Mouse (Mus musculus) megakaryocyte-erythroid progenitor cell, adult 5-6 weeks (primary cell): ENCODE results near the gene Bglap2. TPM values are rescaled to one million over a fixed set of nuclear protein-coding genes. Genes with fewer than 3 reads are reported as not detected.
"Not testable (repeated sequence)": the region's sequence is repeated elsewhere in the genome, so short reads cannot be mapped to it uniquely, and the experiment has no call there.

Source experiments
- ATAC-seq: replicated peaks from 2 replicates; pipeline ENCODE4 v1.8.0; 2016; ENCODE audit warnings: mild to moderate bottlenecking, inconsistent platforms; ENCODE audit not compliant: severe bottlenecking, poor library complexity, low FRiP score, low TSS enrichment
- total RNA-seq, 2 experiments: library from RNA; stranded (forward) in 1 of 2; stranded (reverse) in 1 of 2; fragments of 200-1000, 215-1000 nt in 1 of 2; fragments of >200 nt in 1 of 2; fragmentation: Nextera tagmentation in 1 of 2; gene quantifications; 2 replicates each; pipeline ENCODE4 v1.2.3; 2014 to 2017

The Bglap2 gene
- total RNA-seq, 2 experiments from 2014 or later = not detected

DNA sequence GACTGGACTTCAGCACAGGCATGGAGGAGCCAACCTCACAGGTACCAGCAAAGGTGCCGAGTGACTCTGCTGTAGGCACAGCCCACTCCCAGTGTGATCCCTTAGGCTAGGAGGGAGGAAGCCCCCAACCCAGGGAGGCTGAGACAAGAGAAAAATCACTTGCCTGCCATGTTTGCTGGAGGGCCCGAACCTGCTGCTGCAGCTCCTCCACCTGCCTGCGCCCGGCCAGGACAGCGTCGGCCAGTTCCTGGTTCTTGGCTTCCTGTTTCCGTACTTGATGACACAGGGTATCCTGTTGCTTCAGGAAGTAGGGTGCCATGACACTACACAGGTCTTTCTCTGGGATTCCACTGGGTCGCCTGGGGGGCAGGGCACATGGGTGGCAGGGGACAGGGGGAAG is 17.2 kb upstream of the Bglap2 start:
- ATAC-seq = no peak

DNA sequence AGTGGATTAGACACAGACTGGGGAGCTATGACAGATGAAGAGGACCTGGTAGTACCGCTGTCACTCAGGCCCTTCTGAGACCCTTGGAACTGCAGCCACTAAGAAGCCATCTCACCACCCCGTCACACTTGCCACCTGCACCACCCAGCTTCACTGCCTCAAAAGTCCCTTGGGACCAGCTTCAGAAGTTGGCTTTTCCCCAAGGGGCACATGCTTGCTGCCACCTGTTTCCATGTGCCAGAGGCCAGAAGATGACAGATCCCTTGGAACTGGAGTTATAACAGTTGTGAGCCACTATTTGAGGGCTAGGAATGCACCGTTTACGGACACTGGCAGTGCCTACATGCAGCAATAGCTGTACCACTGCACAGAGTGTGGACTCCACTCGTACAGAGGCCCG is 16.8 kb upstream of the Bglap2 start:
- no peak for ATAC-seq

DNA sequence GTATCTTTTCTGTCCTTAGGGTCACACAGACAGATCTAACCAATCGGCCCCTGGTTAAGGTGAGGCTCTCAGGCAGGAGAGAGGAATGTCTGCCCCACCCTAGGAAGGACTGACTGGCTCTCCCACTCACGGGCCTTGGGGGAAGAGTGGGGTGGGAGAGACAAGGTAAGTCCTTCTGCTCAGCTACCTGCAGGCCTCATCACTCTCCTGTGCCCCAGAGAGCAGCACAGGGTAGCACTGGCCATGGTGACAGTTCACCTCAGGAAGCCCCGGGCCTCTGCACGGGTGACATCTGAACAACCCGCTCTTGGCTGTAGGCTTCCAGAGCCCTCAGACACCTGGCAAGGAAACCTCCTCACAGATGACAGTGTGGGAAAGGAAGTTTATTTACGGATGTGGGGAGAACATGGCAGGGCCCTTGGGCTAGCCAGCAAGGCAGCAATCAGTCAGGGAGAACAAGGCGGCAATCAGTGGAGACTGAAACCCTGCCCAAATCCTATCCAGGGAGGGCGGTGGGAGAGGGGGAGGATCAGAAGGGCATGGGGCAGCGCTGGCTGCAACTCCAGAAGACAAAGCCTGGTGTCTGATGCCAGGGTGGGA is 15.4 kb upstream of the Bglap2 start:
- ATAC-seq = no peak

GRCm38 (mm10) chr3:88384364-88384763 is 5.9 kb upstream of the Bglap2 start, which contains the start of gene Bglap:
TSS of gene Bglap (minus strand) at chr3:88384464.
- no peak for ATAC-seq

DNA sequence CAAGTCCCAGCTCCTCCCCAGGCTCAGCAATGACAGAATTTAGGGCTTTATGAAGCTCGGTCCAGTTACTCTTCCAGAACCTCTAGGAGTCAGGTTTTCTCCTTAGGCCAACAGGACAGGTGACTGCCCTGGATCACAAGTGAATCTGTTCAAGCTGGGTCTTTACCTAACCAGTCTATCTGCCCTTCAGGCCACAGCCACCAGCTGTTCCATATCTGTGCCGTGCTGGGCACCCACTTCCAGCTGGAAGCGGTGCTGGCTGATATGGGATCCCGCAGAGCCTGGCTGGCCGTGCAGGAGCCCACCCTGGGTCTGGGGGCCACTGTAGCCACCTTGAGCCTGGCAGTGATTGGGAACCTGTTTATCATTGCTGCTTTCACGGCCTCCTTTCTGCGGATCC is 3.9 kb upstream of the Bglap2 start:
- ATAC-seq = not testable (repeated sequence)

DNA sequence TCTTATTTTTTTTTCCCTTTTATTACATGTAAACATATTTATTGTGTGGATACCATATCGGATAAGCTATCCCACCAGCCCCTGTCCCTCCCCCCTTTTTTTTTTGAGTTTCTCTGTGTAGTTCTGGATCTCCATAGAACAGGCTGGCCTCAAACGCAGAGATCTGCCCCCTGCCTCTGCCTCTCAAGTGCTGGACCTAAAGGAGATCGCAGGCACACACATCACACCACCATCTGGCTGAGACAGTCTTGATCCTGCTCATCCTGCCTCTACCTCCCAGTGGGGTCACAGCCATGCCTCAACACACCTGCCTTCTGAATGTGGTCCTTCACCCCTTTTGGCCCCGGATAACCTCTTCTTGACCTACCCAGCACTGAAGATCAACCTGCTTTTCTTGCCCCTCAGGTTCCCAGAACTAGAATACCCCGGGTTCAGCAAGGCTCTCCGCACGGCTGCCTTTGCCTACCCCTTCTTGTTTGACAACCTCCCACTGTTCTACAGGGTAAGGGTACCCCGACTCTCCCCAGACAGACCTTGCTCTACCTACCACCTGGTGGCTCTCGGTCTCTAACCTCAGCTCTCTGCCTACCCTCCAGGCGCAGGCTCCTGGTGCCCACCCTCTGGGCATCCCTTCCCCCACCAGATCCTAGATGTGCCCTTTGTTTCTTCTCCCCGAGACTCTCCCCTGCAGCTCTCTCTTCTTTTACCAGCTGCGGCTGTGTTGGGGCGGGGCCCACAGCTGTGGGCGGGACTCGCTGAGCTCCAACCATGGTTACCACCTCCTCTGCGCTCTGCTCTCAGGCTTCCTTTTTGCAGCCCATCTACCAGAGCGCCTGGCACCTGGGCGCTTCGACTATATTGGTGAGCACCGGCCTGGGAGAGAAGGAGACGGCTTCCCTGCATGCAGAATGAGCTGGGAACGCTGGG is 3.2 kb upstream of the Bglap2 start:
- peak; percentile 86 for ATAC-seq

DNA sequence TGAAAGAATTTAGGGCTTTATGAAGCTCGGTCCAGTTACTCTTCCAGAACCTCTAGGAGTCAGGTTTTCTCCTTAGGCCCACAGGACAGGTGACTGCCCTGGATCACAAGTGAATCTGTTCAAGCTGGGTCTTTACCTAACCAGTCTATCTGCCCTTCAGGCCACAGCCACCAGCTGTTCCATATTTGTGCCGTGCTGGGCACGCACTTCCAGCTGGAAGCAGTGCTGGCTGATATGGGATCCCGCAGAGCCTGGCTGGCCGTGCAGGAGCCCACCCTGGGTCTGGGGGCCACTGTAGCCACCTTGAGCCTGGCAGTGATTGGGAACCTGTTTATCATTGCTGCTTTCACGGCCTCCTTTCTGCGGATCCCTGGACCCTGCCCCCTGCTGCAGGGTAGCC is 1.9 kb downstream of the Bglap2 start:
- not testable (repeated sequence) for ATAC-seq

- ATAC-seq = peak; percentile 92
These were observed 2.5 kb downstream of the Bglap2 start for GRCm38 (mm10) chr3:88375750-88376626.

DNA sequence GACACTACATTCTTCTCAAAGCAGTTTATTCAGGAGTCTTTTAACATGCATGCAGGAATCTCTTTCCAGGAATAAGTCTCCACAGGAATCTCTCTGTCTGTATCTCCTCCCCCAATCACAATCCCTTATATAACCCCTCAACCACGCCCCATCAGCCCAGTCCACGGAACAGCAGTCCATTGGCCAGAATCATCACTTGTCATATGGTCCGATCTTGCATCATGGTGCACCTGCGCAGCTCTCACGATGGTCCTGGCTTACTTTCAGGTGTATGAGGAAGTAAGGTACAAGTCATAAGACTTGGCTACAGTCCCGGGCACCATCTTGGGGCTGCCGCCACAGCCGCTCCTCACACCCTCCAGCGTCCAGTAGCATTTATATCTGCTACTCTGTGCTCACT is 5.9 kb downstream of the Bglap2 start, which contains the start of gene Bglap3:
TSS of gene Bglap3 (minus strand) at position 101 of the 400 bp plus-strand sequence.
- ATAC-seq = not testable (repeated sequence)

DNA sequence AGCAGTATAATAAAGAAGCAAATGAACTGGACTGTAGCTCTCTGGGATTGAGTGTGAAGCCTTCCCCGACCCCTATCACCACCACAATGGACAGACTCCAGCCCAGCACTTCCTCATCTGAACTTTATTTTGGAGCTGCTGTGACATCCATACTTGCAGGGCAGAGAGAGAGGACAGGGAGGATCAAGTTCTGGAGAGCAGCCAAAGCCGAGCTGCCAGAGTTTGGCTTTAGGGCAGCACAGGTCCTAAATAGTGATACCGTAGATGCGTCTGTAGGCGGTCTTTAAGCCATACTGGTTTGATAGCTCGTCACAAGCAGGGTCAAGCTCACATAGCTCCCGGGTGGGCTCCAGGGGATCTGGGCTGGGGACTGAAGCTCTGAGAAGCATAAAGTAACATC is 10.0 kb downstream of the Bglap2 start:
- ATAC-seq = not testable (repeated sequence)

DNA sequence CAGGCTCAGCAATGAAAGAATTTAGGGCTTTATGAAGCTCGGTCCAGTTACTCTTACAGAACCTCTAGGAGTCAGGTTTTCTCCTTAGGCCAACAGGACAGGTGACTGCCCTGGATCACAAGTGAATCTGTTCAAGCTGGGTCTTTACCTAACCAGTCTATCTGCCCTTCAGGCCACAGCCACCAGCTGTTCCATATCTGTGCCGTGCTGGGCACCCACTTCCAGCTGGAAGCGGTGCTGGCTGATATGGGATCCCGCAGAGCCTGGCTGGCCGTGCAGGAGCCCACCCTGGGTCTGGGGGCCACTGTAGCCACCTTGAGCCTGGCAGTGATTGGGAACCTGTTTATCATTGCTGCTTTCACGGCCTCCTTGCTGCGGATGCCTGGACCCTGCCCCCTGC is 11.0 kb downstream of the Bglap2 start:
- not testable (repeated sequence) for ATAC-seq

DNA sequence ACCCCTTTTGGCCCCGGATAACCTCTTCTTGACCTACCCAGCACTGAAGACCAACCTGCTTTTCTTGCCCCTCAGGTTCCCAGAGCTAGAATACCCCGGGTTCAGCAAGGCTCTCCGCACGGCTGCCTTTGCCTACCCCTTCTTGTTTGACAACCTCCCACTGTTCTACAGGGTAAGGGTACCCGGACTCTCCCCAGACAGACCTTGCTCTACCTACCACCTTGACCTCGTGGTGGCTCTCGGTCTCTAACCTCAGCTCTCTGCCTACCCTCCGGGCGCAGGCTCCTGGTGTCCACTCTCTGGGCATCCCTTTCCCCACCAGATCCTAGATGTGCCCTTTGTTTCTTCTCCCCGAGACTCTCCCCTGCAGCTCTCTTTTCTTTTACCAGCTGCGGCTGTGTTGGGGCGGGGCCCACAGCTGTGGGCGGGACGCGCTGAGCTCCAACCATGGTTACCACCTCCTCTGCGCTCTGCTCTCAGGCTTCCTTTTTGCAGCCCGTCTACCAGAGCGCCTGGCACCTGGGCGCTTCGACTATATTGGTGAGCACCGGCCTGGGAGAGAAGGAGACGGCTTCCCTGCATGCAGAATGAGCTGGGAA is 11.6 kb downstream of the Bglap2 start:
- peak; percentile 73 for ATAC-seq

DNA sequence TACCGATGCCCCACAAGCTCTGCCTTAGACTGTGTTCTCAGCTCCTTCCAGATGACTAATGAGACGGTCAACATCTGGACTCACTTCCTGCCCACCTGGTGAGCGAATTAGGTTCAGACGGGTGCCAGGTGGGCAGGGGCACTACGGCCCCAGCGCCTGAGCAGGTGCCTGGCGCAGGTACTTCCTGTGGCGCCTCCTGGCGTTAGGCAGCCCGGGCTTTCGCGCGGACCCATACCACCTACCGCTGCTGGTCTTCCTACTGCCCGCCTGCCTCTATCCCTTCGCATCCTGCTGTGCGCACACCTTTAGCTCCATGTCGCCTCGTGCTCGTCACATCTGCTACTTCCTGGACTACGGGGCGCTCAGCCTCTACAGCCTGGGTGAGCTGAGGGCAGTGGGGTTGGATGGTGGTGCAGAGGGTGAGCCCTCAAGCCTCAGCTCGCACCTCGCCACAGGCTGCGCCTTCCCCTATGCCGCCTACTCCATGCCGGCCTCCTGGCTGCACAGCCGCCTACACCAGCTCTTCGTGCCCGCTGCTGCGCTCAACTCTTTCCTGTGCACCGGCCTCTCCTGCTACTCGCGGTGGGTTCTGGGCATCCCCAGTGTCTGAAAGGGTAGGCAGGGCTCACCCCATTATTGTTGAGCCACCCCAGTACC is 12.7 kb downstream of the Bglap2 start:
- no peak for ATAC-seq

- ATAC-seq = no peak
These were observed 14.2 kb downstream of the Bglap2 start, which contains the start of gene Paqr6 for GRCm38 (mm10) chr3:88364337-88364736. TSS of gene Paqr6 (plus strand) at chr3:88364584.

- ATAC-seq = peak; percentile 74
These were observed 14.8 kb downstream of the Bglap2 start for GRCm38 (mm10) chr3:88363700-88364099.

DNA sequence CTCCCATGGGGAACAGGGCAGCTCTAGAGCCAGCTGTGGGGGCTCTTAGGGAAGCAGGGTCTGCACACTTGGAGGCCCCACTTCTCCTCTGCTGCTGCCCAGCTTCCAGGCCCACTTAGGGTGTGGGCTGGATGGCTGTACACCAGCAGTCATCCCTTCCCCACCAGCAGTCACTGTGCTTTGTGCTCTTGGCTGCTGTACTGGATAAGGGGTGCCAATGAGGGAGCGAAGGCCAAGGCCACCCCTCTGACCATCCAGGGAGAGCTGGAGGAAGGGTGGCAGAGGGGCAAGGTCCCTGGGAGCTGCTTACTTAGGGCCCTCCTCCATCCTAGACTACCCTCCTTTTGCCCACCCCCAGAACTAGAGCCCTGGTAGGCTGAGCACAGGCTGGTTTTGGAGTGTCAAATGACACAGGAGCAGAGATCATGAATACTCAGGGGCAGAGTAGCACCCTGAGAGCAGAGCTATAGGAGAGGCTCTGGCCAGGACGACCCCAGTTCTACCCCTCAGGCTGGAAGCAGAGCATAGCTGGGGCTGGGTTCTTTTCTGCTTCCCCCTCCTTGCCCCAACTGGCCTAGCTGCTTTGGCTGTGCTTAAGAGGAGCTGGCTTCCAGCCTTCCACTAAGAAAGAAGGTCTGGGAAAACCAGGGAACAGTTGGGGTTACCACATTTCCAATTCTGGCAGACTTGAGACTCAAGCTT is 16.7 kb downstream of the Bglap2 start:
- ATAC-seq = no peak

DNA sequence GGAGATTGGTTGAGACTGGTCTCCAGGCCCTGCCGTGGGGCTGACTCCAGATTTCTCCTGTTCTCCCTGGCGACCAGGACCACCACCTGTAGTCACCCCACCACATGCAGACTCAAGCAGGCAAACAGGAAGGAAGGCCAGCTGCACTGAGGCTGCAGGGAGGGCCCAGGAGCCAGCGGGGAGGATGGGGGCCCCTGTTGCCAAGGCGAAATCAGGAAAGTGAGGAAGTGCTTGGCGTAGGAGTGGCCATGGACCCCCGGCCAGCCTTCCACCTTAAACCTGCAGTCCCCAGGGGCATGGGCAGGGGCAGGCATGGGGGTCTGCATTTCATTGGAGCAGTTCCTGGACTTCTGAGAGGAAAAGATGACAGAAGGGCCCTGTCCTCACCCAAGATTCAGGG is 17.4 kb downstream of the Bglap2 start:
- ATAC-seq = no peak

DNA sequence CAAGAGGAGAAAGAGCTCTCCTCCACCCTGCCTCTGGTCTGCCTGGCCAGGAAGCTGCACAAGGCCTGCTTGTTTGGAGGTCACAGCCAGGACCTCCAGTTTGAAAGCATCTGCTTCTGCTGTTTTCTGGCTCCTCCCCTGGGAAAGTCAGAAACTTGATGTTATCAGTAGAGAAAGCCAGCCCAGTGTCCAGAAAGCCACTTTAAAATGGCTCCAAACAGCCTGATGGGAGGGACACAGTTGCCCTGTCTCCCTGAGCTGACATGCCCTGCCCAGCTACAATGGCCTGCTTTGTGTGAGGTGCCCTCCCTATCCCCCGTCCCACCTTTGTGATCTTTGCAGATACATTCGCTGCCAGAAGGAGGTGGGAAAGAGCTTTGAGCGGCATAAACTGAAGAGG is 18.5 kb downstream of the Bglap2 start:
- no peak for ATAC-seq
